Mouse (Mus musculus) bone marrow, adult 2 months (tissue): ENCODE data around the gene Alk.

ENCODE experiments used
- CTCF ChIP-seq: fragments of 200-500 bp; IDR thresholded peaks from 2 replicates; pipeline ENCODE4 v1.5.1; 2011; ENCODE audit warnings: low read length, control low read depth; ENCODE audit not compliant: control insufficient read depth, insufficient read depth
- POLR2A ChIP-seq: fragments of 200-500 bp; IDR thresholded peaks from 2 replicates; pipeline ENCODE4 v1.6.1; 2011; ENCODE audit warnings: low read depth, mild to moderate bottlenecking, control low read depth, low read length, borderline replicate concordance; ENCODE audit not compliant: control insufficient read depth

GRCm38 (mm10) chr17:71871981-71872380 is 732.4 kb downstream of the Alk start:
- TF ChIP-seq CTCF: no peak
- TF ChIP-seq POLR2A: no peak
